Mouse (Mus musculus) neural tube, embryonic 15.5 days (tissue): ENCODE results near the gene Suz12. TPM values are rescaled to one million over a fixed set of nuclear protein-coding genes. Genes with fewer than 3 reads are reported as not detected.
"Not testable (repeated sequence)": the region's sequence is repeated elsewhere in the genome, so short reads cannot be mapped to it uniquely, and the experiment has no call there.

ENCODE experiments used
- ATAC-seq: fragments of 200-750 bp; cut with Nextera tagmentation; 2 replicates; pipeline ENCODE4 v1.8.0; 2017; ENCODE audit warnings: mild to moderate bottlenecking, moderate TSS enrichment, moderate library complexity; ENCODE audit not compliant: low FRiP score
- H3K27ac ChIP-seq: fragments of 300-500 bp; sonication (generic); replicated peaks from 2 replicates; pipeline ENCODE4 v1.5.1; 2015; ENCODE audit warnings: mild to moderate bottlenecking, inconsistent platforms
- H3K27me3 ChIP-seq: fragments of 300-500 bp; sonication (generic); replicated peaks from 2 replicates; pipeline ENCODE4 v1.6.1; 2015; ENCODE audit warnings: inconsistent platforms
- H3K36me3 ChIP-seq: fragments of 300-500 bp; sonication (generic); 2 replicates; pipeline ENCODE4 v1.6.1; 2015; ENCODE audit warnings: inconsistent platforms
- H3K4me1 ChIP-seq: fragments of 300-500 bp; sonication (generic); 2 replicates; pipeline ENCODE4 v1.6.1; 2015; ENCODE audit warnings: inconsistent platforms
- H3K4me2 ChIP-seq: fragments of 300-500 bp; sonication (generic); 2 replicates; pipeline ENCODE4 v1.6.1; 2015; ENCODE audit warnings: inconsistent platforms, mild to moderate bottlenecking, moderate library complexity
- H3K4me3 ChIP-seq: fragments of 300-500 bp; sonication (generic); replicated peaks from 2 replicates; pipeline ENCODE4 v1.5.1; 2015; ENCODE audit warnings: mild to moderate bottlenecking, inconsistent platforms
- H3K9ac ChIP-seq: fragments of 300-500 bp; sonication (generic); replicated peaks from 2 replicates; pipeline ENCODE4 v1.6.1; 2015; ENCODE audit warnings: mild to moderate bottlenecking, inconsistent platforms
- H3K9me3 ChIP-seq: fragments of 300-500 bp; sonication (generic); replicated peaks from 2 replicates; pipeline ENCODE4 v1.6.1; 2016; ENCODE audit warnings: inconsistent platforms
- WGBS: fragments of 180-500 bp; shearing (Covaris S2); methylation state at CpG from one replicate; pipeline ENCODE4 v1.1.7; 2015; ENCODE audit warnings: mixed read lengths; 5-methylcytosine and 5-hydroxymethylcytosine counted together
- polyA plus RNA-seq: library from polyadenylated mRNA; unstranded; fragments of >200 nt; fragmentation: Nextera tagmentation; extraction: Ambion mirVana; gene quantifications from 2 replicates; pipeline ENCODE4 v1.2.1, GENCODE M21; 2015

The Suz12 gene
- polyA plus RNA-seq, 1 experiment from 2014 or later = 11.1 TPM

DNA sequence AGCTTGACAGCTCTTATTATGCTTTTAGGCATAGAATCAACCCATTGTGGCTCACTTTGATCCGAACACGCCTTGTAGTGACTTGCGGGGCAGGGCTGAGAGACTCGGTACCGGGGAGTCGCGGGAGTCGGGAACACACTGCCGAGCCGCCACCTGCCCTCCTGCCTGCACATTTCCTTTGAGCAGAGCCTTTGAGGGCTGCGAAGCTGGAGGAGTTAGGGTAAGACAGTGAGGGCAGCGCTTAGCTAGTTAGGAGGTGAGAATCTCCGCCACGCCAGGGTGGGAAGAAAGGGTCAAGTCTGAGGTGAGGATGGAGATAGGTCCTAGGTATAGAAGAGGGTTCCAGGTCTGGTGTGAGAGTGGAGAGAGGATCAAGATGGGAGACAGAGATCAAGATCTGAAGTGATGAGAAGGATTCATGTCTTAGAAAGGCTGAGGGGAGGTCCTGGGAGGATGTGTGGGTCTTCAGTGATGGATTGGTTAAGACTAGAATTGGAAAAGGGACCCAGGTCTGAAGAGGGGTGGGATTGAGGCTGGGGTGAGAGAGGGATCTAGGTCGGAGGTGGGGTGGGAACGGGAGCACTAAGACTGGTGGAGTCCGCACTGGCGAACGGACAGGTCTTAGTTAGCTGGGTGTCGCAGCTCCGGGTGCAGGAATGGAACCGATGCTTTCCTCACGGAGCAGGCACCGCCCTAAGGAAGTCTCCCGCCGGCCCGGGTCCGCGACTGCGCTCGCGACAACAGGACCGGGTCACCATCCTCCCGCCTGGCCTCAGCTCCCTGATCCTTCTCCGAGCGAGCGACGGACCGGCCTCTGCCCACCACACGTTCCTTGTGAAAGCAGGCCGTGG, 19.1 kb upstream of the Suz12 start:
- Histone ChIP-seq H3K4me3 (peak overlapping the region; percentile 50), H3K27ac (no peak overlapping the region), H3K36me3 (no peaks in the 10 kb centered on the region), H3K4me2 (peak overlapping the region; percentile 90), H3K9me3 (no peaks in the 10 kb centered on the region), H3K4me1 (peaks cover 18% of the 10 kb centered on the region), H3K27me3 (peaks cover 15% of the 10 kb centered on the region), H3K9ac (peak overlapping the region; percentile 57)
- under 1% methylated on average over 41 of the region's 41 CpGs for WGBS
- no peak for ATAC-seq

DNA sequence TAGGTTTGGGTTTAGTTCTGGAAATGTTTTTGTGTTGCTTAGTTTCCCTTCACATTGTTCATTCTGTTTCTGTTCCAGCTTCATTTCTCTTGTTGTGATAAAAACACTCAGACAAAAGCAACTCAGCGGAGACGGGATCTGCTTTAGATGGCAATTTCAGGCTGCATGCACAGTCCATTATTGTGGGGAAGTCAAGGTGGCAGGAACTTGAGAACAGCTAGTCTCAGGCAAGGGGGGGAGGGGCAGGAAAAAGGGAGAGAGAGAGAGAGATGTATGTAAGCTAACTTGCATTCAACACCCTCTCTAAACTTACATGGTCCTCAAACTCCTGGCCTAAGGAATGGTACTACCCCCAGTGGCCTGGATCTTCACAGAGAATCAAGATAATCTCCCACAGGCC, 17.5 kb upstream of the Suz12 start:
- no peaks in the 10 kb centered on the region for H3K9me3 ChIP-seq
- no peaks in the 10 kb centered on the region for H3K36me3 ChIP-seq
- 44% methylated on average over 2 of the region's 2 CpGs for whole genome bisulfite sequencing
- no peak overlapping the region for H3K27ac ChIP-seq
- H3K4me2 ChIP-seq = no peak overlapping the region
- peaks cover 15% of the 10 kb centered on the region for H3K27me3 ChIP-seq
- H3K9ac ChIP-seq = no peak overlapping the region
- no peak for ATAC-seq
- H3K4me3 ChIP-seq = no peak overlapping the region
- peaks cover 18% of the 10 kb centered on the region for H3K4me1 ChIP-seq

DNA sequence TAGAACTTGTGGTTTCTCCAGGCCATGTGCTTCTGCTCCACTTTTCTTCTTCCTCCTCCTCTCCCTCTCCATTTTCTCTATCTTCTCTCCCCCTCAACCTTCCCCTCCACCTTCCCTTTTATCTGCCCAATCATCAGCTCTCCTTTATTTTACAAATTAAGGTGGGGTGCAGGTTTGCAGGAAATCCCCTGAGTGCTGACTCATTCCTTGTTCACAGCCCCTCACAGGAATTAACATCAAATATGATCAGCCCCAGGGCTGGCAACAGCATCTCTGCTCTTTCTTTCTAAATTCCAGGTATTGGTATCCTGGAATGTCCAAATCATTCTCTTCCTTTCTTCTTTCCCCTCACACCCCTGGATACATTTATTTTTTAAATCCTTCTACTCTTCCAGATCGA, 16.7 kb upstream of the Suz12 start:
- Histone ChIP-seq H3K36me3 (no peaks in the 10 kb centered on the region), H3K4me1 (peaks cover 18% of the 10 kb centered on the region), H3K9ac (no peak overlapping the region), H3K4me3 (no peak overlapping the region), H3K4me2 (no peak overlapping the region), H3K27me3 (peaks cover 15% of the 10 kb centered on the region), H3K9me3 (no peaks in the 10 kb centered on the region), H3K27ac (no peak overlapping the region)
- ATAC-seq = no peak
- 87% methylated on average over 1 of the region's 1 CpGs for WGBS

DNA sequence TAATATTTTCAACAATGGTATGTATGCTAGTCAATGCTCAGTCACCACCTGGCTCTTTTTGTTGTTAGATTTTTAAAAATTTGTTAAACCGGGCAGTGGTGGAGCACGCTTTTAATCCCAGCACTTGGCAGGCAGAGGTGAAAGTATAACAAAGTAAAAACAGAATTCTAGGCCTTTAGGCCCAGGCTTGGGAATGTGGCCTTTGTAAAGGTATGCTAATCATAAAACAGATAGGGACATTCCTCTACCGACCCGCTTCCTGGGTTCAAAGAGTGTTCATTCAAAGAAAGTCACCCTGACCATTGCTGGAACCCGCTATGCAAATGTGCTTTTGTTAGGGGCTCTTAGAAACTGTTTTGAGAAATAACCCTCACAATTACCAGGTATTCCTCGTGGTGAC, 16.3 kb upstream of the Suz12 start:
- H3K9me3 ChIP-seq, H3K4me3 ChIP-seq, H3K27ac ChIP-seq, H3K36me3 ChIP-seq, H3K9ac ChIP-seq, ATAC-seq, H3K4me2 ChIP-seq: not testable (repeated sequence)
- 79% methylated on average over 6 of the region's 6 CpGs for WGBS
- Histone ChIP-seq H3K27me3 (peaks cover 15% of the 10 kb centered on the region), H3K4me1 (peaks cover 18% of the 10 kb centered on the region)

DNA sequence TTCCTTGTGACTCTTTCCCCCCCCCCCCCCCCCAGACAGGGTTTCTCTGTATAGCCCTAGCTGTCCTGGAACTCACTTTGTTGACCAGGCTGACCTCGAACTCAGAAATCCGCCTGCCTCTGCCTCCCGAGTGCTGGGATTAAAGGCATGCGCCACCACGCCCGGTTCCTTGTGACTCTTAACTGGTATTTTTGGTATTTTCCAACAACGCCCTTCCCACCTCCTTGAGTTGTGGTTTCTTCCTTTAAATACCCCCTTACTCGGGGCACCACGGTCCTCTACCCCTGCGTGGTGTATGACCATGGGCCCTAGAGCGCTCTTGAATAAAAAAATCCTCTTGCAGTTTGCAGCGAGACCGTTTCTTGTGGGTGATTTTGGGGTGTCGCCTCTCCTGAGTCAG, 15.8 kb upstream of the Suz12 start:
- H3K9me3 ChIP-seq, ATAC-seq, H3K27ac ChIP-seq, H3K36me3 ChIP-seq, H3K4me3 ChIP-seq, H3K4me2 ChIP-seq, H3K9ac ChIP-seq: not testable (repeated sequence)
- 95% methylated on average over 14 of the region's 14 CpGs for WGBS
- H3K27me3 ChIP-seq = peaks cover 15% of the 10 kb centered on the region
- H3K4me1 ChIP-seq = peaks cover 18% of the 10 kb centered on the region

DNA sequence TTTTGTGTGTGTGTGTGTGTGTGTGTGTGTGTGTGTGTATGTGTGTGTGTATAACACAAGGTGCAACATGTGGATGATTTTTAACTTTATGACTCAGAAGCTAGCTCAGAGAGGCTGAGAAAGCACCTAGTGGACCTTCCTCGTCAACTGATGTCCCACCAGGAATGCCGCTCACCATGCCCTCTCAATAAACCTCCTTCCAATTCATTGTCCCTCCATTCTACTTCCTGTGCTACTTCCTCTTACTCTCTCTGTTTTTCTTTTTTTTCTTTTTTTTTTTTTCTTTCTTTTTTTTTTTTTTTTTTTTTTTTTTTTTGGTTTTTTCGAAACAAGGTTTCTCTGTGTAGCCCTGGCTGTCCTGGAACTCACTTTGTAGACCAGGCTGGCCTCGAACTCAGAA, 15.2 kb upstream of the Suz12 start:
- not testable (repeated sequence) for H3K4me3 ChIP-seq, H3K27ac ChIP-seq, H3K36me3 ChIP-seq, H3K27me3 ChIP-seq, ATAC-seq, H3K9me3 ChIP-seq, H3K4me2 ChIP-seq, H3K9ac ChIP-seq
- H3K4me1 ChIP-seq = peaks cover 18% of the 10 kb centered on the region
- WGBS = 87% methylated on average over 4 of the region's 4 CpGs

DNA sequence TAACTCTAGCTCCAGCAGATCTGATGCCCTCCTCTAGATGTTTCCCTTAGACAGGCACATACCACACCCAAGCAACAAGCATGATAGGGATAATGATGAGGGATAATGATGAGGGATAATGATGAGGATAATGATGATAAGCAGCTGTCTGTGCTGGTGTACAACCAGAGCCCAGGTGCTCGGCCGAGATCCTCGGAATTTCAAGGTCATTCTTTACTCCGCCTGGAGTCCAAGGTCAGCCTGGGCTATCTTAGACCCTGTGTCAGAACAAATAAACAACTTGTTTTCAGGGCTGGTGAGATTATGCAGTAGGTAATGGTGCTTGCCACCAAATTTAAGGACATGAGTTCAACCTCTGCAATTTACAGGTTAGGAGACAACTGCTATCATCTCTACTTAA, 6.0 kb upstream of the Suz12 start:
- Histone ChIP-seq H3K4me1 (no peaks in the 10 kb centered on the region), H3K9ac (no peak overlapping the region), H3K36me3 (no peaks in the 10 kb centered on the region), H3K27me3 (no peaks in the 10 kb centered on the region), H3K4me2 (no peak overlapping the region), H3K9me3 (no peaks in the 10 kb centered on the region), H3K27ac (no peak overlapping the region), H3K4me3 (no peak overlapping the region)
- 91% methylated on average over 4 of the region's 4 CpGs for WGBS
- ATAC-seq = no peak

DNA sequence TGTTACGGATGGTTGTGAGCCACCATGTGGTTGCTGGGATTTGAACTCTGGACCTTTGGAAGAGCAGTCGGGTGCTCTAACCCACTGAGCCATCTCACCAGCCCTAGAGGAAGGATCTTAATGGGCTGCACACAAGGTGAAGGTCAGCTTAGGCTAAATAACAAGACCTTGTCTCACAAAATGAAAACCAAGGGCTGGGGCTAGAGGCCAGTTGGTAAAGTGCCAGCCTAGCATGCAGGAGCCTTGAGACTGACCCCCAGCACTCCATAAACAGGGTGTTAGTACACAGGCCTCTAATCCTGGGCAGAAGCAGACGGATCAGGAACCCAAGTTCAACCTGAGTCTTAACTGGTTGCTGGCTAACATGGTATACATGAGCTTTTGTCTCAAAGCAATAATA, 5.0 kb upstream of the Suz12 start:
- 84% methylated on average over 3 of the region's 3 CpGs for WGBS
- no peak overlapping the region for H3K4me3 ChIP-seq
- H3K9ac ChIP-seq = no peak overlapping the region
- H3K4me2 ChIP-seq = no peak overlapping the region
- peaks cover 4% of the 10 kb centered on the region for H3K4me1 ChIP-seq
- H3K27me3 ChIP-seq = no peaks in the 10 kb centered on the region
- no peaks in the 10 kb centered on the region for H3K9me3 ChIP-seq
- H3K36me3 ChIP-seq = no peaks in the 10 kb centered on the region
- ATAC-seq = no peak
- no peak overlapping the region for H3K27ac ChIP-seq

DNA sequence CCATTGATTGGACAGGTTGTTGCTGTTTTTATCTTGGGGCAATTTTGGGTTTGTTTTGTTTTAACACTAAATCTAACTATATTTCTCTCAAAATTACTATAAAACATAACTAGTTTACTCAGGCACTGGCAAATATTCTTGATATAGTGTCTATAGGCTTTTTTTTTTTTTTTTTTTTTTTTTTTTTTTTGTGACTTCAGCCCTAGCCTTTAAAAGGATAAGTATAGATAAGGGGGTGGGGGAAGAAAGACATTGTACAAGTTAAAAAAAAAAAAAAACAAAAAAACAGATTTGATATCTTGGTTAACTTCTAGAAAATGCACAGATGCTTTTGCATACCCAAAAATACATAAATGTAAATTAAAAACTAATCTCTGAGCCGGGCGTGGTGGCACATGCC, 2.8 kb upstream of the Suz12 start:
- 96% methylated on average over 2 of the region's 2 CpGs for WGBS
- H3K27ac ChIP-seq = no peak overlapping the region
- H3K27me3 ChIP-seq = no peaks in the 10 kb centered on the region
- H3K4me1 ChIP-seq = peaks cover 5% of the 10 kb centered on the region
- no peak overlapping the region for H3K9ac ChIP-seq
- H3K9me3 ChIP-seq = no peaks in the 10 kb centered on the region
- no peak overlapping the region for H3K4me3 ChIP-seq
- no peaks in the 10 kb centered on the region for H3K36me3 ChIP-seq
- H3K4me2 ChIP-seq = no peak overlapping the region
- ATAC-seq = no peak

DNA sequence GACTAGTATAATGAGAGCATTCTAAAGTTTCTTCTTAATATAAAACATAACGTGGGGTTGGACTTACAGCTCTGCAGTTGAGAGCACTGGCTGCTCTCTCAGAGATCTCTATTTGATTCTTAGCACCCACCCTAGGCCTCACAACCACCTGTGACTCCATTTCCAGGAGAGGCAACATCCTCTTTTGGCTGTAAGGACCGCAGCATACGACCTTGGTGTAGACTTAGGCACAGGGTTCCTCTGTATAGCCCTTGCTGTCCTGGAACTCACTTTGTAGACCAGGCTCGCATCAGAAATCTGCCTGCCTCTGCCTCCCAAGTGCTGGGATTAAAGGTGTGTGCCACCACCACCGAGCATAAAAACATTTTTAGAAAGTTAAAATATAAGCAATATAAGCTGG, 1.3 kb upstream of the Suz12 start:
- Histone ChIP-seq H3K4me3 (no peak overlapping the region), H3K9me3 (no peaks in the 10 kb centered on the region), H3K27me3 (no peaks in the 10 kb centered on the region), H3K36me3 (no peaks in the 10 kb centered on the region), H3K4me1 (peaks cover 7% of the 10 kb centered on the region), H3K9ac (no peak overlapping the region), H3K27ac (no peak overlapping the region), H3K4me2 (no peak overlapping the region)
- 89% methylated on average over 5 of the region's 5 CpGs for WGBS
- no peak for ATAC-seq

DNA sequence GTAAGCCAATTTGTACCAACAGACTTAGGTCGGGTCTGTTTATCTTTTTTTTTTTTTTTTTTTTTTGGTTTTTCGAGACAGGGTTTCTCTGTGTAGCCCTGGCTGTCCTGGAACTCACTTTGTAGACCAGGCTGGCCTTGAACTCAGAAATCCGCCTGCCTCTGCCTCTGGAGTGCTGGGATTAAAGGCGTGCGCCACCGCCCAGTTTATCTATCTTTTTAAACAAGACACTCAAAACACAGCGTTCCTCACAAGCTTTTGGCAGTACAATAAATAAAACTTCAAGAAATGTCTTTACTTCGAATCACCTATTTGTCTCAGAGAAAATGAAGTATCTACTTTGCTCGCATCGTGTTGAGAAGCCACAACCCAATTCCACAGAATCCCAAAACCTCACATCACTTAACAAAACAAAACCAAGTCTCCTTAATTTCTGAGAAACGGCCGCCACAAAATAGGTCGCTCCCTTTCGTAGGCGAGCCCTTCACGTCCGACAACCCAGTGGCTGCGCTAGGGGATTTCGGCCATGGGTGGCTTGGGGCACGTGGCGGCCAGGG, 793 bp upstream of the Suz12 start:
- Histone ChIP-seq H3K27me3 (no peaks in the 10 kb centered on the region), H3K9ac (peak overlapping the region; percentile 65), H3K9me3 (no peaks in the 10 kb centered on the region), H3K4me3 (peak overlapping the region; percentile 80), H3K4me2 (peak overlapping the region; percentile 93), H3K4me1 (peaks cover 7% of the 10 kb centered on the region), H3K36me3 (no peaks in the 10 kb centered on the region), H3K27ac (peak overlapping the region; percentile 98)
- no peak for ATAC-seq
- 28% methylated on average over 20 of the region's 21 CpGs for WGBS
